Mouse (Mus musculus): ENCODE measurements around the gene Odf3b.

- no peak for TF ChIP-seq CHD2 (IDR thresholded peaks at IDR 0.05; ENCODE audit: low read depth, low read length)
- no peak for TF ChIP-seq ZC3H11A (IDR thresholded peaks at IDR 0.05; ENCODE audit: borderline replicate concordance, low read depth, low read length)
- no peak for TF ChIP-seq MAFK (IDR thresholded peaks at IDR 0.05; ENCODE audit: insufficient read depth, low read depth, low read length)
Measured at GRCm38 (mm10) chr15:89399716-89400115, 20.6 kb upstream of the Odf3b start.
